Mouse (Mus musculus) G1E (cell line): Measurements from ENCODE around the gene Slc46a1.

Experiments
- CTCF ChIP-seq: IDR thresholded peaks from 2 replicates; pipeline ENCODE4 v1.5.1; 2012; ENCODE audit warnings: low read depth, low read length, inconsistent platforms, mixed read lengths
- TAL1 ChIP-seq: conservative IDR thresholded peaks from 2 replicates; pipeline ENCODE4 v1.6.1; 2012; ENCODE audit warnings: low read depth, low read length, inconsistent platforms, mixed read lengths

DNA sequence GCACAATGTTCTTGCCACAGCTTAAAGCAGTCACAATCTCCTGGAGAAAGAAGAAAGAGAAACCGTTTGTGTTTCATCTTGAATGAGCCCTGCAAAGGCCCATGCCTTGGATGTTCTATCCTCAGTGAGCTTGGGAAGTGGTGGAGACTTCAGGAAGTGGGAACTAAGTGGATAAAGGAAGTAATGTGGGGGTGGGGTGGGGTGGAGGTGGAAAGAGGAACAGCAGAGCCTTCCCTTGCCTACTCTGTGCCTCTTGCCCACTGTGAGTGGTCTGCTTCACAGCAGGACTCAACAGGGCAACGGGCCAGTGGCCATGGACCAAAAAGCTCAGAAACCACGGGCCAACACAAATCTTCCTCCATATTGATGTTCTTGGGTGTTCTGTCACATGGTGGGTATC lies 9.8 kb downstream of the Slc46a1 start:
- TF ChIP-seq CTCF (no peak), TAL1 (no peak)
